Mouse (Mus musculus): ENCODE measurements around the gene Tpsab1.

Gene Tpsab1

GRCm38 (mm10) chr17:25345462-25345861 is at the start of gene Tpsab1:
Tpsab1 (minus strand) TSS chr17:25345562.
- no peak for DNase-seq

GRCm38 (mm10) chr17:25394526-25394925 is 49.2 kb upstream of the Tpsab1 start:
- DNase-seq: no peak

- peak in 1 of 2 experiments; percentile 29 for DNase-seq
Observed at GRCm38 (mm10) chr17:25374011-25374410, 28.6 kb upstream of the Tpsab1 start.

GRCm38 (mm10) chr17:25372491-25372890 is 27.1 kb upstream of the Tpsab1 start:
- DNase-seq: no peak

DNA sequence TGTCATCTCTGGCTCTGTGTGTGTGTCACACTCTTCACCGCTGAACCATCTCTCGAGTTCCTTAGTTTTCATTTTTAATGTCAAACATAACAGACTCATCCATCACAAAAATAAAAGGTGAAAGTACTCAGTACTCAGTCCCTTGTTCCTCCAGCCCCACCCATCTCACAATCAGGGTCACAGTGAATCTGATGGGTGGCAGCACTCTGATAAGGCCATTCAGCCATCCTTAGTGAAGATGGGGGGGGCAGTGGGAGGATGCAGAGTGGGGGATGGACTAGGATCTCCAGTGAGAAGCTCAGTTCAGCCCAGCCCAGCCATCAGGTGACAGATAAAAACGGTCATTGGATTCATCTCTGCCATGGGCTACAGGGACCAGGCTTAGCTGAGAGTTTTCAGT is 23.6 kb upstream of the Tpsab1 start, which contains the start of gene Tpsg1:
Gene Tpsg1, plus strand, starts transcription at position 301 of the 400 bp plus-strand sequence.
- no peak for DNase-seq

GRCm38 (mm10) chr17:25366005-25366404 is 20.6 kb upstream of the Tpsab1 start, which contains the start of gene Tpsb2:
Tpsb2 (plus strand) TSS chr17:25366305.
- no peak for DNase-seq

DNA sequence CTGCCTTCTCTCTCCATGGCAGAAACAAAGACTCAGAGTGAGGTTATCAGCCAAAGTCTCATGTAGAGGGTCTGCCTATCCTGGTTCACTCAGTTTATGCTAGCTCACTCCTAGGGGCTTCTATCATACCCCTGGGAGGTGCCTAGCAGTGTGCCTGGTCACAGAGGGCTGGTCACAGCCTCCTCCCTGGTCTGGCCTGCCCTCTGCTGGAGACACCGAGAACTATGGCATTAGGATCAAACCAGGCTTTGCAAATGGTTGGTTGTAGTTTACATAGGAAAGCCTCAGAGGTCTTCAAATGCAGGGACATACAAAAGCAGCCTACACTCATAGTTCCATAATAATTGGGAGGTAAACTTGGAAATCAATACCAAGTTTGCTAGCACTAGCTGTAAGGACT is 18.4 kb upstream of the Tpsab1 start:
- peak; percentile 27 to 62 for DNase-seq

GRCm38 (mm10) chr17:25361291-25361690 is 15.9 kb upstream of the Tpsab1 start:
- DNase-seq: no peak

GRCm38 (mm10) chr17:25341490-25341889 is 3.9 kb downstream of the Tpsab1 start:
- DNase-seq: no peak

DNA sequence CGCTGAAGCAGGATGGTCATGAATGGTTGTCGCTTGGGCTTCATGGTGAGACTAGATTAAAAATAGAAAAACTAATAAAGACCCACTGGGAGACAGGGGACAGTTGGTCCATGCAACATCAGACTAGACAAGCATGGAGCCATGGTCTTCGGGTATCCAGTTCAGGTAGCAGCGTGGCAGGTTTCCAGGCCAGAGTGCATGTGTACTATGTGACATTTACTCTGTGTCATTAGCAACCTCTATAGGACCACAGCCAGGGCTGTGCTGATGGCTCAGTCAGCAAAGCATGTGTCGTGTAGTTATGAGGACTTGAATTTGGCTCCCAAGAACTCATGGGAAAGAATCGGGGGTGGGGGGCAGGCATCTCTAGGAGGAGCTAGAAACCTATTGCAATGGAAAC is 5.4 kb downstream of the Tpsab1 start:
- DNase-seq: no peak

DNA sequence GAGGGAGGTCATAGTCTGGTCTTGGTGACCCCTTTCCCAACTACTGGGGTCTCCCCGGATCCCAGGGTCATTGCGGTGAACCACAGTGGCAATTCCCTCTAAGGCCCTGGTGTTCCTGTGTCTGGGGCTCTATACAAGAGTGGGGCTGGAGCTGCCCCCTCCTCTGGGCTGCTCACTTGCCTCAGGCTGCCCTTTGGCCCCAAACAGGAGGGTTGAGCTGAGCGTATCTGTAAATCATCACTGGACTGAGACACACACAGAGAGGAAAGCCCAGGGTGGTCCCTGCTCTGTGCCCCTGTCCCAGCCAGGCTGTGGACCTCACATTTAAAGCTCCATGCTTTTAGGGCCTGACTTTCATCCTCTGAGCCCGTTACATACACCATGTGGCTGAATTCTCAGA is 7.1 kb downstream of the Tpsab1 start:
- DNase-seq: no peak

- DNase-seq: peak; percentile 57 to 75
Observed at GRCm38 (mm10) chr17:25333943-25334342, 11.4 kb downstream of the Tpsab1 start.

GRCm38 (mm10) chr17:25332321-25332720 is 13.0 kb downstream of the Tpsab1 start:
- no peak for DNase-seq

GRCm38 (mm10) chr17:25322930-25323329 is 22.4 kb downstream of the Tpsab1 start:
- no peak for DNase-seq

GRCm38 (mm10) chr17:25320819-25321218 is 24.5 kb downstream of the Tpsab1 start:
- no peak for DNase-seq

DNA sequence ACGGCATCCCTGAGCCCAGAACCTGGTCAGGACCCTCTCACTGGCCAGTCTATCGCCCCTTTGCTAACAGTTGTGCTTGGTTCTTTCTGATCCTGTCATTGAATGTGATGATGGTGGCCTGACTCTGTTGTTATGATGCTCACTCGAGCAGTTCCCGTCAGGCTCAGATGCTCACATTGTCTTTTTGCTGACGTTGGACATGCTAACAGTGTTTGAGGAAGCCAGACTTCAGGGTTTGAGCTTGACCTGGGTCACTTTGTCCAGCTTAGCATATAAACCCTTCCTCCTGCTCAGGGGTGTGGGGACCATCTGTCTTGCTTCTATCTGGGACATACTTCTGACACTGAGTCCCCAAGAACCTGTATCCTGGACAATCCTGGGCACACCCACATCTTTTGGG is 27.0 kb downstream of the Tpsab1 start, which contains the start of gene Prss29:
Gene Prss29, plus strand, starts transcription at position 301 of the 400 bp plus-strand sequence.
- no peak for DNase-seq

- no peak for DNase-seq
Observed at GRCm38 (mm10) chr17:25308346-25308745, 37.0 kb downstream of the Tpsab1 start, which contains the start of gene Prss28. Prss28 (plus strand) TSS chr17:25308646.

- DNase-seq: no peak
Observed at GRCm38 (mm10) chr17:25298094-25298493, 47.3 kb downstream of the Tpsab1 start, which contains the start of gene Prss34. Prss34 (plus strand) TSS chr17:25298394.

GRCm38 (mm10) chr17:25294111-25294510 is 51.3 kb downstream of the Tpsab1 start:
- DNase-seq: no peak

- DNase-seq: no peak
Observed at GRCm38 (mm10) chr17:25293495-25293894, 51.9 kb downstream of the Tpsab1 start.
